Mouse (Mus musculus) adrenal gland, postnatal 10 days (tissue): ENCODE measurements around the gene Olfr1018. TPM values are rescaled to one million over a fixed set of nuclear protein-coding genes. Genes with fewer than 3 reads are reported as not detected.

ENCODE experiments used
- DNase-seq: peaks from one replicate; pipeline ENCODE4 v3.0.0; 2021; ENCODE audit warnings: mixed read lengths
- long read RNA-seq, 2 experiments: library from polyadenylated mRNA; stranded (forward); transcript quantifications; one replicate each; pipeline ENCODE4 v2.0.0; 2021
- total RNA-seq, 2 experiments: library from RNA; stranded (reverse); gene quantifications; 2 replicates each; pipeline ENCODE4 v1.2.3; 2021

The Olfr1018 gene
- not detected for total RNA-seq
- long read RNA-seq, experiment 1 = 0 reads
- long read RNA-seq, experiment 2 = 0 reads

- no peak for DNase-seq
Observed at GRCm38 (mm10) chr2:85818179-85818578, at the start of gene Olfr1018. Olfr1018 (plus strand) TSS chr2:85818479.

GRCm38 (mm10) chr2:85772413-85772812 lies 45.9 kb upstream of the Olfr1018 start, which contains the start of gene Olfr1014:
Olfr1014 (plus strand) TSS chr2:85772713.
- no peak for DNase-seq

DNA sequence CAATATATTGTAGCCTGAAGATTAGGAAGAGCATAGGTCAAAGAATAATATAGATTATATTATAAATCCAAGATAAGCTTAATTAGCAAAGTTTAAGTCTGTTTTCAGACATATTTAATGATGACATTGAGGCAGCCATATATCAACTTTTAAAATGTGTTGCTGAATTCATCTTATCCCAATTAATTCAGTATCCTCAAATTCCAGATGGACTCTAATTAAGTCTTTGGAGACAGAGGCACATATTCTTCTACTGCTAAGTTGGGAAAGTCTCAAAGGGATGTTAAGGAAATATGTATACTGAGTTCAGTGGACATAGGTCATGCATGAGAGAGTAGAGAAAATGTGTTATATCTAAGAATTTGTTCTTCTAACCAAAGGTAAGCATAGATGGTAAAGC lies 36.6 kb upstream of the Olfr1018 start, which contains the start of gene Olfr1015:
TSS of gene Olfr1015 (plus strand) at position 301 of the 400 bp plus-strand sequence.
- DNase-seq = no peak

DNA sequence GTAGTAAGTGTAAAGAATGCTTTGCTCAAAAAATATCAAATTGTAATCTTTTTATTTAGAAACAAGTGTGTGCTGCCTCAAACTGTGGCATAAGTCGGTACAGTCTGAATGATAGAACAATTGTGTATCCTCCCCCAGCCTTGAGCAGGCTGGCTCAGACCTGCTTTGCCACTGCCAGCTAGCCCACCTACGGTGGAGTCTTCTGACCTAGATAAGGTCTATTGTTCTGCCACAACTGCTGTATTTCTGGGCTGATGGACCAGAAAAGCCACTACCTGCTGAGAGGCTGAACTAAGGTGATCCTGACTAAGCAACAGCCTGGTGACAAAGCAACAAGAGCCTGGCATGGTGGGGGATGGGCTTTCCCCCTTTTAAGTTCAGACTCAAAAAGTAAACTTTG lies 25.9 kb upstream of the Olfr1018 start:
- DNase-seq = no peak

DNA sequence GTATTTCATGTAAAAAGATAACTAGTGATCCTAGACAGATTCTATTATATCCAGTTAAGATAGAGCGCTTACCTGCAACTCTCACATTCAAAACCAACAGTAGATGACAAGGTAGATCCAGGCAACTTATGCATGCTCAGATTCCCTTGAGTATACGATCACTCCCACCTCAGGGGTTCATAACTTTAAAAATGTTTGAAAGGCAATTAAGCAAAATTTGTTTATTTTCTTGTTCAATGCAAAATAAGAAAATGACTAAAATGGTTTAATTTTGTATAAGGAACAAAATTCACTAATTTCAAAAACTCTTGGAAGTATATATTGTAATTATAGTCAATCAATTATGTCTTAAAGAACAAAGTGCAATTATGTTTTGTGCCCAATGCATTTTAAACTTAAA lies 15.8 kb upstream of the Olfr1018 start, which contains the start of gene Olfr1016:
TSS of gene Olfr1016 (minus strand) at position 101 of the 400 bp plus-strand sequence.
- no peak for DNase-seq

GRCm38 (mm10) chr2:85804501-85804900 lies 13.8 kb upstream of the Olfr1018 start:
- no peak for DNase-seq

GRCm38 (mm10) chr2:85845383-85845782 lies 27.1 kb downstream of the Olfr1018 start, which contains the start of gene Olfr1019:
Olfr1019 (minus strand) TSS chr2:85845483.
- no peak for DNase-seq

DNA sequence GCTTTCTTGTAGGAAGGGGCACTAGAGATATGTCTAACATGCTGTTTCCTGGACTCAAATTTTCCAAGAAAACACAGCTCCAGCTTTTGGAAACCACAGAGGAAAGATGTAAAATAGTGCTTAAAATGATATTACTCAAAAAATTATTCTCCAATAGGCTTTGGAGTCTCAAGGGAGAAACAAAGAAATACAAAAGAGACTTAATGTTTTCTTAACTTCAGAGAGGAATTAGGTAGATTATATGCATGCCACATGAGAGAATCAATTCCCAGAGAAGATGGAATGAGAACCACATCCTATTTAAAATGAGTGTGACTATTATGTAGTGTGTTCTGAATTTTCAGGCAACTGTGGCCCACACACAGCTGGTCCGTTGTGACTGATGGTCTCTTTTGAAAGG lies 28.5 kb downstream of the Olfr1018 start, which contains the start of gene Olfr1020:
TSS of gene Olfr1020 (plus strand) at position 301 of the 400 bp plus-strand sequence.
- no peak for DNase-seq

DNA sequence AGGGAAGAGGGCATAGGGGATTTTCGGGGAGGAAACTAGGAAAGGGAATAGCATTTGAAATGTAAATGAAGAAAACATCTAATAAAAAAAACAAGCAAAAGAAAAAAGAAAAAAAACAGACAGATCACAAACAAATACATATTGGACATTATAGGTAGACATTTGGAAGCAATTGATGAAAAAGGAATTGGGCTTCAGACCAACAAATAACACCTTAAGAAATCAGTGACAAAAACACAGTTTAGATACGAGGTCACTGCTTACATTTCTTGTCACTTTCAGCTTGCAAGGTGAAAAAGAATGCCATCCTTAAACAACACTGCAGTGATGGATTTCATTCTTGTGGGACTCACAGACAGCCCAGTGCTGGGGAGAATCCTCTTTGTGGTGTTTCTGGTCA lies 50.0 kb downstream of the Olfr1018 start, which contains the start of gene Olfr1022:
TSS of gene Olfr1022 (plus strand) at position 301 of the 400 bp plus-strand sequence.
- no peak for DNase-seq

Other genes starting within 250 kb of the Olfr1018 start
- under 1 TPM in 1 of 2 experiments, not detected in 1; 0.36 TPM for gene Olfr996, start 239.3 kb upstream of the Olfr1018 start, total RNA-seq
- not detected for gene Olfr998, start 229.5 kb upstream of the Olfr1018 start, total RNA-seq
- not detected for gene Olfr1000, start 206.6 kb upstream of the Olfr1018 start, total RNA-seq
- not detected for gene Olfr1002, start 167.8 kb upstream of the Olfr1018 start, total RNA-seq
- gene Olfr154, start 154.0 kb upstream of the Olfr1018 start, total RNA-seq = not detected
- gene Olfr1006, start 139.7 kb upstream of the Olfr1018 start, total RNA-seq = not detected
- gene Olfr1008, start 129.0 kb upstream of the Olfr1018 start, total RNA-seq = not detected
- under 1 TPM in 1 of 2 experiments, not detected in 1; 0.24 TPM for gene Olfr1009, start 103.1 kb upstream of the Olfr1018 start, total RNA-seq
- gene Olfr1012, start 55.7 kb upstream of the Olfr1018 start, total RNA-seq = not detected
- under 1 TPM; 0.12 to 0.15 TPM for gene Olfr1013, start 51.4 kb upstream of the Olfr1018 start, total RNA-seq
- gene Olfr1014, start 45.8 kb upstream of the Olfr1018 start, total RNA-seq = not detected
- not detected for gene Olfr1015, start 36.5 kb upstream of the Olfr1018 start, total RNA-seq
- not detected for gene Olfr1016, start 15.9 kb upstream of the Olfr1018 start, total RNA-seq
- gene Olfr1019, start 27.0 kb downstream of the Olfr1018 start, total RNA-seq = not detected
- gene Olfr1020, start 28.6 kb downstream of the Olfr1018 start, total RNA-seq = not detected
- gene Olfr1022, start 50.1 kb downstream of the Olfr1018 start, total RNA-seq = not detected
- not detected for gene Olfr1023, start 67.2 kb downstream of the Olfr1018 start, total RNA-seq
- not detected for gene Olfr1024, start 86.6 kb downstream of the Olfr1018 start, total RNA-seq
- not detected for gene Olfr1025-ps1, start 96.7 kb downstream of the Olfr1018 start, total RNA-seq
- gene Olfr1026, start 103.1 kb downstream of the Olfr1018 start, total RNA-seq = not detected
- gene Olfr1028, start 132.0 kb downstream of the Olfr1018 start, total RNA-seq = not detected
- not detected for gene Olfr1029, start 155.4 kb downstream of the Olfr1018 start, total RNA-seq
- gene Olfr1030, start 160.8 kb downstream of the Olfr1018 start, total RNA-seq = not detected
- not detected for gene Olfr1031, start 171.8 kb downstream of the Olfr1018 start, total RNA-seq
- gene Olfr1032, start 187.1 kb downstream of the Olfr1018 start, total RNA-seq = not detected
- gene Olfr1033, start 202.2 kb downstream of the Olfr1018 start, total RNA-seq = 1 to 10 TPM; 2.8 to 3.9 TPM
- gene Olfr1034, start 227.4 kb downstream of the Olfr1018 start, total RNA-seq = under 1 TPM; 0.12 to 0.15 TPM